Comparison of ENCODE assay signal across 15 mouse cellular contexts in the genomic region with DNA sequence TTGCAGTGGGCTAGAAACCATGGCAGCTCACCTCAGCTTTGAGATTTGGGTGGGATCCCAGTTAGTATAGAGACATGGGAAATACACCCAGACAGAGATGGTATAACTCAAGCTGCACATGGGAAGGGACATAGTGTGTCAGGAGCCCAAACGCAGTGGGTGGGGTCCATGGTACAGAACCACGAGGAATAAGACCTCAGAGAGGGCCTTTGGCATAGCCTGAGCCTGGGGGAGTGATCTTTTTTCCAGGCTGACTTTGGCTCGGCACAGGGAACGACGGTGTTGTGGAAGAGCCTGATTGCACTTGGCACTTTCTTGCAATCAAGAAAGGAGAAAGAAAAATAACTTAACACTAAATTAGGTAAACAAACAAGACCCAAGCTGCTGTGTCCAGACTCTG.
"Had no signal": no experiment of that assay in that cellular context is flagged by ENCODE, and none has a peak within 500 bp of the region (broad histone marks: within the 10 kb centered on the region; RNA-seq: fewer than 3 reads in every experiment).

No protein-coding gene starts in this region.

- H3K27ac ChIP-seq: layer of hippocampus, adult 2 months; liver, embryonic 15.5 days; midbrain, embryonic 13.5 days; neural tube, embryonic 15.5 days; stomach, postnatal 0 days had no signal

- ATAC-seq: intestine, postnatal 0 days; lung, postnatal 0 days; midbrain, embryonic 13.5 days had no signal

- H3K27me3 ChIP-seq: liver, embryonic 15.5 days; neural tube, embryonic 15.5 days had no signal

- H3K4me2 ChIP-seq: liver, embryonic 15.5 days; midbrain, embryonic 13.5 days; neural tube, embryonic 15.5 days had no signal

- H3K4me1 ChIP-seq: liver, embryonic 15.5 days; midbrain, embryonic 13.5 days; neural tube, embryonic 15.5 days had no signal

- H3K9ac ChIP-seq: liver, embryonic 15.5 days; midbrain, embryonic 13.5 days; neural tube, embryonic 15.5 days had no signal

- H3K36me3 ChIP-seq: liver, embryonic 15.5 days; neural tube, embryonic 15.5 days had no signal

- H3K9me3 ChIP-seq: liver, embryonic 15.5 days had no signal

- DNase-seq: kidney, adult 8-10 months; kidney, postnatal 10 days; kidney, postnatal 4 days; lung, adult 2 months; lung, postnatal 36 days; right cerebral cortex, adult 18-20 months; right cerebral cortex, postnatal 25 days; thymus, postnatal 14 days had no signal

- H3K4me3 ChIP-seq: layer of hippocampus, adult 2 months; liver, embryonic 15.5 days; midbrain, embryonic 13.5 days; neural tube, embryonic 15.5 days had no signal
